Mouse (Mus musculus): Measurements from ENCODE around the gene Clstn1. TPM values are rescaled to one million over a fixed set of nuclear protein-coding genes. Genes with fewer than 3 reads are reported as not detected.

Clstn1 gene
- polyA plus RNA-seq, 1 experiment from 2014 or later, result 75.4 TPM

- Histone ChIP-seq H3K9ac (no peak overlapping the region), H3K4me1 (peaks cover 26% of the 10 kb centered on the region), H3K4me3 (replicated peaks) (no peak overlapping the region), H3K27me3 (no peaks in the 10 kb centered on the region), H3K36me3 (replicated peaks) (peaks cover 35% of the 10 kb centered on the region), H3K27ac (no peak overlapping the region), H3K9me3 (no peaks in the 10 kb centered on the region), H3K4me2 (no peak overlapping the region)
- WGBS, result 78% methylated on average over 10 of the region's 10 CpGs
- ATAC-seq (ENCODE audit: low FRiP score), result no peak
These were observed 42.1 kb downstream of the Clstn1 start for GRCm38 (mm10) chr4:149628372-149628771.

- Histone ChIP-seq H3K36me3 (replicated peaks) (peaks cover 39% of the 10 kb centered on the region), H3K4me2 (no peak overlapping the region), H3K27ac (no peak overlapping the region), H3K4me3 (replicated peaks) (no peak overlapping the region), H3K9me3 (no peaks in the 10 kb centered on the region), H3K9ac (no peak overlapping the region), H3K4me1 (peaks cover 26% of the 10 kb centered on the region), H3K27me3 (no peaks in the 10 kb centered on the region)
- 70% methylated on average over 9 of the region's 9 CpGs for WGBS
- ATAC-seq (ENCODE audit: low FRiP score), result no peak
These were observed 42.5 kb downstream of the Clstn1 start for GRCm38 (mm10) chr4:149628810-149629209.

- H3K36me3 ChIP-seq (replicated peaks), result peaks cover 74% of the 10 kb centered on the region
- H3K9me3 ChIP-seq, result no peaks in the 10 kb centered on the region
- H3K27ac ChIP-seq, result no peak overlapping the region
- H3K9ac ChIP-seq, result no peak overlapping the region
- 89% methylated on average over 9 of the region's 9 CpGs for WGBS
- ATAC-seq (ENCODE audit: low FRiP score), result no peak
- no peak overlapping the region for H3K4me2 ChIP-seq
- no peaks in the 10 kb centered on the region for H3K27me3 ChIP-seq
- no peak overlapping the region for H3K4me3 ChIP-seq (replicated peaks)
- peaks cover 4% of the 10 kb centered on the region; the same call in 1 of the 2 replicates for H3K4me1 ChIP-seq
These were observed 46.5 kb downstream of the Clstn1 start for GRCm38 (mm10) chr4:149632670-149633307.

- H3K4me3 ChIP-seq (replicated peaks), result no peak overlapping the region
- no peaks in the 10 kb centered on the region for H3K9me3 ChIP-seq
- 86% methylated on average over 1 of the region's 1 CpGs for WGBS
- no peak overlapping the region for H3K9ac ChIP-seq
- no peak overlapping the region for H3K4me2 ChIP-seq
- no peak overlapping the region for H3K27ac ChIP-seq
- ATAC-seq (ENCODE audit: low FRiP score), result no peak
- peaks cover 83% of the 10 kb centered on the region for H3K36me3 ChIP-seq (replicated peaks)
- no peaks in the 10 kb centered on the region for H3K4me1 ChIP-seq
- H3K27me3 ChIP-seq, result no peaks in the 10 kb centered on the region
These were observed 47.9 kb downstream of the Clstn1 start for GRCm38 (mm10) chr4:149634157-149634556.

- no peak for ATAC-seq (ENCODE audit: low FRiP score)
- peaks cover 90% of the 10 kb centered on the region for H3K36me3 ChIP-seq (replicated peaks)
- H3K9ac ChIP-seq, result no peak overlapping the region
- no peaks in the 10 kb centered on the region for H3K4me1 ChIP-seq
- H3K4me3 ChIP-seq (replicated peaks), result no peak overlapping the region
- WGBS, result 97% methylated on average over 11 of the region's 11 CpGs
- H3K4me2 ChIP-seq, result no peak overlapping the region
- H3K9me3 ChIP-seq, result no peaks in the 10 kb centered on the region
- no peak overlapping the region for H3K27ac ChIP-seq
- no peaks in the 10 kb centered on the region for H3K27me3 ChIP-seq
These were observed 48.7 kb downstream of the Clstn1 start for GRCm38 (mm10) chr4:149634966-149635365.

GRCm38 (mm10) chr4:149635915-149636415, 49.7 kb downstream of the Clstn1 start:
- Histone ChIP-seq H3K4me2 (no peak overlapping the region), H3K36me3 (replicated peaks) (peaks cover 90% of the 10 kb centered on the region), H3K9ac (no peak overlapping the region), H3K27me3 (no peaks in the 10 kb centered on the region), H3K4me3 (replicated peaks) (no peak overlapping the region), H3K9me3 (no peaks in the 10 kb centered on the region), H3K4me1 (no peaks in the 10 kb centered on the region), H3K27ac (no peak overlapping the region)
- ATAC-seq (ENCODE audit: low FRiP score), result no peak
- WGBS, result 95% methylated on average over 8 of the region's 8 CpGs

GRCm38 (mm10) chr4:149637942-149638341, 51.7 kb downstream of the Clstn1 start:
- 88% methylated on average over 7 of the region's 7 CpGs for WGBS
- Histone ChIP-seq H3K4me3 (replicated peaks) (no peak overlapping the region), H3K4me2 (no peak overlapping the region), H3K36me3 (replicated peaks) (peaks cover 90% of the 10 kb centered on the region), H3K9ac (no peak overlapping the region), H3K27me3 (no peaks in the 10 kb centered on the region), H3K4me1 (no peaks in the 10 kb centered on the region; the same call in 1 of the 2 replicates), H3K27ac (no peak overlapping the region), H3K9me3 (no peaks in the 10 kb centered on the region)
- ATAC-seq (ENCODE audit: low FRiP score), result no peak

GRCm38 (mm10) chr4:149640831-149641230, 54.6 kb downstream of the Clstn1 start:
- 69% methylated on average over 9 of the region's 9 CpGs for WGBS
- Histone ChIP-seq H3K4me3 (replicated peaks) (no peak overlapping the region), H3K27ac (no peak overlapping the region), H3K27me3 (no peaks in the 10 kb centered on the region), H3K9me3 (no peaks in the 10 kb centered on the region), H3K9ac (no peak overlapping the region), H3K4me1 (no peaks in the 10 kb centered on the region; the same call in 1 of the 2 replicates), H3K4me2 (no peak overlapping the region), H3K36me3 (replicated peaks) (peaks cover 91% of the 10 kb centered on the region)
- ATAC-seq (ENCODE audit: low FRiP score), result no peak

GRCm38 (mm10) chr4:149641400-149641799, 55.1 kb downstream of the Clstn1 start:
- 86% methylated on average over 8 of the region's 8 CpGs for WGBS
- H3K27ac ChIP-seq, result no peak overlapping the region
- no peak for ATAC-seq (ENCODE audit: low FRiP score)

GRCm38 (mm10) chr4:149641956-149642355, 55.7 kb downstream of the Clstn1 start:
- ATAC-seq (ENCODE audit: low FRiP score), result no peak
- no peaks in the 10 kb centered on the region; the same call in 1 of the 2 replicates for H3K4me1 ChIP-seq
- peaks cover 91% of the 10 kb centered on the region for H3K36me3 ChIP-seq (replicated peaks)
- H3K9ac ChIP-seq, result no peak overlapping the region
- no peak overlapping the region for H3K4me2 ChIP-seq
- H3K4me3 ChIP-seq (replicated peaks), result no peak overlapping the region
- H3K9me3 ChIP-seq, result no peaks in the 10 kb centered on the region
- no peaks in the 10 kb centered on the region for H3K27me3 ChIP-seq
- 91% methylated on average over 5 of the region's 5 CpGs for WGBS
- no peak overlapping the region for H3K27ac ChIP-seq

More at GRCm38 (mm10) chr4:149641400-149641799, 55.1 kb downstream of the Clstn1 start:
- no peak overlapping the region for H3K4me3 ChIP-seq (replicated peaks)
- peaks cover 91% of the 10 kb centered on the region for H3K36me3 ChIP-seq (replicated peaks)
- H3K4me1 ChIP-seq, result no peaks in the 10 kb centered on the region; the same call in 1 of the 2 replicates
- no peak overlapping the region for H3K9ac ChIP-seq
- H3K27me3 ChIP-seq, result no peaks in the 10 kb centered on the region
- no peaks in the 10 kb centered on the region for H3K9me3 ChIP-seq
- H3K4me2 ChIP-seq, result no peak overlapping the region

GRCm38 (mm10) chr4:149645761-149646160, 59.5 kb downstream of the Clstn1 start:
- 93% methylated on average over 9 of the region's 9 CpGs for WGBS
- H3K27ac ChIP-seq, result no peak overlapping the region
- H3K4me1 ChIP-seq, result no peaks in the 10 kb centered on the region; the same call in 1 of the 2 replicates
- no peak overlapping the region for H3K4me2 ChIP-seq
- H3K4me3 ChIP-seq (replicated peaks), result no peak overlapping the region
- ATAC-seq (ENCODE audit: low FRiP score), result no peak
- peaks cover 92% of the 10 kb centered on the region for H3K36me3 ChIP-seq (replicated peaks)
- no peaks in the 10 kb centered on the region for H3K9me3 ChIP-seq
- H3K27me3 ChIP-seq, result no peaks in the 10 kb centered on the region
- H3K9ac ChIP-seq, result no peak overlapping the region

GRCm38 (mm10) chr4:149648031-149648805, 62.0 kb downstream of the Clstn1 start:
- H3K27ac ChIP-seq, result no peak overlapping the region
- WGBS, result 91% methylated on average over 20 of the region's 20 CpGs

More at GRCm38 (mm10) chr4:149648031-149648805, 62.0 kb downstream of the Clstn1 start:
- no peak for ATAC-seq (ENCODE audit: low FRiP score)
- Histone ChIP-seq H3K4me1 (no peaks in the 10 kb centered on the region), H3K36me3 (replicated peaks) (peaks cover 86% of the 10 kb centered on the region), H3K27me3 (no peaks in the 10 kb centered on the region), H3K4me2 (no peak overlapping the region), H3K9ac (no peak overlapping the region), H3K4me3 (replicated peaks) (no peak overlapping the region), H3K9me3 (no peaks in the 10 kb centered on the region)

All from forebrain, embryonic 12.5 days (tissue).